Mouse (Mus musculus): ENCODE results near the gene Matn3.

The Matn3 gene

GRCm38 (mm10) chr12:8947714-8948464 lies at the start of gene Matn3:
Gene Matn3, plus strand, starts transcription at chr12:8947929.
- peak; percentile 82 for DNase-seq (ENCODE audit: low spot score)

GRCm38 (mm10) chr12:8898879-8899785 lies 48.6 kb upstream of the Matn3 start:
- no peak for DNase-seq (ENCODE audit: low spot score)

GRCm38 (mm10) chr12:8900107-8900698 lies 47.5 kb upstream of the Matn3 start:
- DNase-seq (ENCODE audit: low spot score): peak; percentile 63

GRCm38 (mm10) chr12:8900919-8901663 lies 46.6 kb upstream of the Matn3 start:
- DNase-seq (ENCODE audit: low spot score): peak; percentile 70

GRCm38 (mm10) chr12:8901934-8902333 lies 45.8 kb upstream of the Matn3 start:
- peak; percentile 64 for DNase-seq (ENCODE audit: low spot score)

- DNase-seq (ENCODE audit: low spot score): peak; percentile 56
These were observed 45.2 kb upstream of the Matn3 start for GRCm38 (mm10) chr12:8902479-8902878.

GRCm38 (mm10) chr12:8912860-8913685 lies 34.7 kb upstream of the Matn3 start:
- DNase-seq (ENCODE audit: low spot score): peak; percentile 77

GRCm38 (mm10) chr12:8913701-8914340 lies 33.9 kb upstream of the Matn3 start:
- peak; percentile 84 for DNase-seq (ENCODE audit: low spot score)

GRCm38 (mm10) chr12:8916378-8916777 lies 31.4 kb upstream of the Matn3 start:
- peak; percentile 23 for DNase-seq (ENCODE audit: low spot score)

GRCm38 (mm10) chr12:8919231-8919630 lies 28.5 kb upstream of the Matn3 start:
- no peak for DNase-seq (ENCODE audit: low spot score)

- DNase-seq (ENCODE audit: low spot score): no peak
These were observed 26.7 kb upstream of the Matn3 start for GRCm38 (mm10) chr12:8920996-8921393.

GRCm38 (mm10) chr12:8921394-8922368 lies 26.0 kb upstream of the Matn3 start, which contains the start of gene Laptm4a:
Gene Laptm4a, plus strand, starts transcription at chr12:8921664.
- peak; percentile 98 for DNase-seq (ENCODE audit: low spot score)

GRCm38 (mm10) chr12:8922369-8923124 lies 25.2 kb upstream of the Matn3 start:
- no peak for DNase-seq (ENCODE audit: low spot score)

- peak; percentile 40 for DNase-seq (ENCODE audit: low spot score)
These were observed 24.7 kb upstream of the Matn3 start for GRCm38 (mm10) chr12:8923125-8923410.

- DNase-seq (ENCODE audit: low spot score): no peak
These were observed 24.1 kb upstream of the Matn3 start for GRCm38 (mm10) chr12:8923603-8924002.

- no peak for DNase-seq (ENCODE audit: low spot score)
These were observed 20.1 kb upstream of the Matn3 start for GRCm38 (mm10) chr12:8927652-8928051.

GRCm38 (mm10) chr12:8928766-8929165 lies 19.0 kb upstream of the Matn3 start:
- DNase-seq (ENCODE audit: low spot score): no peak

- no peak for DNase-seq (ENCODE audit: low spot score)
These were observed 16.6 kb upstream of the Matn3 start for GRCm38 (mm10) chr12:8931083-8931482.

GRCm38 (mm10) chr12:8935349-8935748 lies 12.4 kb upstream of the Matn3 start:
- peak; percentile 24 for DNase-seq (ENCODE audit: low spot score)
